Mouse (Mus musculus): ENCODE measurements around the gene Ndufb10. TPM values are rescaled to one million over a fixed set of nuclear protein-coding genes. Genes with fewer than 3 reads are reported as not detected.

The Ndufb10 gene
- total RNA-seq (2021), result 100 to 1,000 TPM; 383 to 407 TPM
- long read RNA-seq, experiment 1, transcript Ndufb10-201 (4 exons, 732 nt), result major isoform, 307 of 332 reads
- long read RNA-seq, experiment 1, partial matches to known transcripts, result 9 of 332 reads
- long read RNA-seq, experiment 1, other reads (novel, unspliced or antisense), result 9 of 332 reads
- long read RNA-seq, experiment 2, transcript Ndufb10-201 (4 exons, 732 nt), result major isoform, 298 of 312 reads
- long read RNA-seq, experiment 2, partial matches to known transcripts, result 0 of 312 reads
- long read RNA-seq, experiment 2, other reads (novel, unspliced or antisense), result 9 of 312 reads

- peak; percentile 98 for DNase-seq (ENCODE audit: low spot score in 2 of 2)
These were observed at the start of gene Ndufb10 for GRCm38 (mm10) chr17:24724184-24724583. Gene Ndufb10 (minus strand): TSS chr17:24724478.

GRCm38 (mm10) chr17:24773241-24773640 is 49.0 kb upstream of the Ndufb10 start:
- no peak for DNase-seq (ENCODE audit: low spot score in 2 of 2)

GRCm38 (mm10) chr17:24769146-24769545 is 44.9 kb upstream of the Ndufb10 start:
- DNase-seq (ENCODE audit: low spot score in 2 of 2), result no peak

GRCm38 (mm10) chr17:24766266-24766875 is 42.1 kb upstream of the Ndufb10 start:
- DNase-seq (ENCODE audit: low spot score in 2 of 2), result no peak

GRCm38 (mm10) chr17:24765016-24765905 is 41.0 kb upstream of the Ndufb10 start:
- DNase-seq (ENCODE audit: low spot score in 2 of 2), result no peak

GRCm38 (mm10) chr17:24761121-24761520 is 36.8 kb upstream of the Ndufb10 start:
- DNase-seq (ENCODE audit: low spot score in 2 of 2), result no peak

- DNase-seq (ENCODE audit: low spot score in 2 of 2), result no peak
These were observed 33.1 kb upstream of the Ndufb10 start for GRCm38 (mm10) chr17:24757394-24757793.

GRCm38 (mm10) chr17:24752415-24753394 is 28.4 kb upstream of the Ndufb10 start, which contains the start of gene Hs3st6:
Gene Hs3st6 (plus strand): TSS chr17:24752988.
- DNase-seq (ENCODE audit: low spot score in 2 of 2), result no peak

GRCm38 (mm10) chr17:24751528-24751927 is 27.2 kb upstream of the Ndufb10 start:
- no peak for DNase-seq (ENCODE audit: low spot score in 2 of 2)

GRCm38 (mm10) chr17:24746986-24747385 is 22.7 kb upstream of the Ndufb10 start:
- no peak for DNase-seq (ENCODE audit: low spot score in 2 of 2)

GRCm38 (mm10) chr17:24745526-24746497 is 21.5 kb upstream of the Ndufb10 start:
- peak; percentile 58 to 80 for DNase-seq (ENCODE audit: low spot score in 2 of 2)

- no peak for DNase-seq (ENCODE audit: low spot score in 2 of 2)
These were observed 20.1 kb upstream of the Ndufb10 start for GRCm38 (mm10) chr17:24744381-24744780.

GRCm38 (mm10) chr17:24743896-24744295 is 19.6 kb upstream of the Ndufb10 start:
- no peak for DNase-seq (ENCODE audit: low spot score in 2 of 2)

- DNase-seq (ENCODE audit: low spot score in 2 of 2), result no peak
These were observed 18.0 kb upstream of the Ndufb10 start for GRCm38 (mm10) chr17:24742307-24742706.

GRCm38 (mm10) chr17:24739926-24740325 is 15.6 kb upstream of the Ndufb10 start:
- no peak for DNase-seq (ENCODE audit: low spot score in 2 of 2)

GRCm38 (mm10) chr17:24738238-24738637 is 14.0 kb upstream of the Ndufb10 start:
- no peak for DNase-seq (ENCODE audit: low spot score in 2 of 2)

- no peak for DNase-seq (ENCODE audit: low spot score in 2 of 2)
These were observed 13.0 kb upstream of the Ndufb10 start for GRCm38 (mm10) chr17:24737135-24737810.

GRCm38 (mm10) chr17:24736330-24737051 is 12.2 kb upstream of the Ndufb10 start, which contains the start of gene Msrb1:
Gene Msrb1 (plus strand): TSS chr17:24736642.
- DNase-seq (ENCODE audit: low spot score in 2 of 2), result peak; percentile 84 to 95
